Mouse (Mus musculus) macrophage (primary cell): ENCODE results near the gene Rsph4a. TPM values are rescaled to one million over a fixed set of nuclear protein-coding genes. Genes with fewer than 3 reads are reported as not detected.

Source experiments
- polyA plus RNA-seq: library from polyadenylated mRNA; stranded (reverse); fragments of 250-400 nt; gene quantifications from 3 replicates; pipeline ENCODE4 v1.2.4, GENCODE M21; 2018; ENCODE audit warnings: inconsistent platforms

The Rsph4a gene
- polyA plus RNA-seq, 1 experiment from 2014 or later = not detected

Other genes starting within 250 kb of the Rsph4a start
- gene Sult3a2, start 118.4 kb upstream of the Rsph4a start, polyA plus RNA-seq = not detected in 3 replicates
- gene Sult3a1, start 47.4 kb upstream of the Rsph4a start, polyA plus RNA-seq = not detected in 3 replicates
- gene Zup1, start 46.2 kb downstream of the Rsph4a start, polyA plus RNA-seq = 17.3 to 42.8 TPM (median 20.3 TPM) in 3 replicates
- 67.1 to 157 TPM (median 111 TPM) in 3 replicates for gene Rwdd1, start 114.5 kb downstream of the Rsph4a start, polyA plus RNA-seq
- not detected in 3 replicates for gene Trappc3l, start 132.5 kb downstream of the Rsph4a start, polyA plus RNA-seq
- gene Calhm4, start 139.2 kb downstream of the Rsph4a start, polyA plus RNA-seq = not detected in 3 replicates
- 0.07 to 0.09 TPM in 2 of 3 replicates, not detected in the other for gene Calhm5, start 191.4 kb downstream of the Rsph4a start, polyA plus RNA-seq
- gene Calhm6, start 222.9 kb downstream of the Rsph4a start, polyA plus RNA-seq = 7.2 to 99.9 TPM (median 13.6 TPM) in 3 replicates